Mouse (Mus musculus) midbrain, embryonic 16.5 days (tissue): Measurements from ENCODE around the gene Esrrg. TPM values are rescaled to one million over a fixed set of nuclear protein-coding genes. Genes with fewer than 3 reads are reported as not detected.

ENCODE experiments used
- ATAC-seq: fragments of 200-750 bp; cut with Nextera tagmentation; 2 replicates; pipeline ENCODE4 v1.8.0; 2017; ENCODE audit warnings: moderate TSS enrichment
- H3K27ac ChIP-seq: fragments of 300-500 bp; sonication (generic); 2 replicates; pipeline ENCODE4 v1.5.1; 2014; ENCODE audit warnings: mild to moderate bottlenecking, low read length, mixed read lengths
- H3K27me3 ChIP-seq: fragments of 300-500 bp; sonication (generic); 2 replicates; pipeline ENCODE4 v1.6.1; 2014; ENCODE audit warnings: low read depth, low read length, mixed read lengths; ENCODE audit not compliant: control insufficient read depth, insufficient read depth
- H3K36me3 ChIP-seq: fragments of 300-500 bp; sonication (generic); 2 replicates; pipeline ENCODE4 v1.6.1; 2014; ENCODE audit warnings: mild to moderate bottlenecking, low read length, moderate library complexity, mixed read lengths; ENCODE audit not compliant: control insufficient read depth, insufficient read depth
- H3K4me1 ChIP-seq: fragments of 300-500 bp; sonication (generic); 2 replicates; pipeline ENCODE4 v1.6.1; 2014; ENCODE audit warnings: mild to moderate bottlenecking, low read length, mixed read lengths; ENCODE audit not compliant: control insufficient read depth, insufficient read depth
- H3K4me2 ChIP-seq: fragments of 300-500 bp; sonication (generic); 2 replicates; pipeline ENCODE4 v1.6.1; 2014; ENCODE audit warnings: mild to moderate bottlenecking, low read length, mixed read lengths
- H3K4me3 ChIP-seq: fragments of 300-500 bp; sonication (generic); 2 replicates; pipeline ENCODE4 v1.5.1; 2014; ENCODE audit warnings: low read depth, mild to moderate bottlenecking, low read length, moderate library complexity, mixed read lengths
- H3K9ac ChIP-seq: fragments of 300-500 bp; sonication (generic); 2 replicates; pipeline ENCODE4 v1.6.1; 2014; ENCODE audit warnings: low read depth, low read length, mixed read lengths
- H3K9me3 ChIP-seq: fragments of 300-500 bp; sonication (generic); replicated peaks from 2 replicates; pipeline ENCODE4 v1.6.1; 2014; ENCODE audit warnings: mild to moderate bottlenecking, low read length, mixed read lengths; ENCODE audit not compliant: control insufficient read depth, poor library complexity, severe bottlenecking
- WGBS: fragments of 180-500 bp; shearing (Covaris S2); extraction: QIAGEN DNeasy Blood & Tissue Kit; methylation state at CpG from one replicate; pipeline ENCODE4 v1.1.7; 2014; 5-methylcytosine and 5-hydroxymethylcytosine counted together
- polyA plus RNA-seq: library from polyadenylated mRNA; unstranded; fragments of >200 nt; fragmentation: Nextera tagmentation; extraction: Ambion mirVana; gene quantifications from 2 replicates; pipeline ENCODE4 v1.2.1, GENCODE M21; 2015

Esrrg gene
- polyA plus RNA-seq, 1 experiment from 2014 or later: 24.9 TPM

DNA sequence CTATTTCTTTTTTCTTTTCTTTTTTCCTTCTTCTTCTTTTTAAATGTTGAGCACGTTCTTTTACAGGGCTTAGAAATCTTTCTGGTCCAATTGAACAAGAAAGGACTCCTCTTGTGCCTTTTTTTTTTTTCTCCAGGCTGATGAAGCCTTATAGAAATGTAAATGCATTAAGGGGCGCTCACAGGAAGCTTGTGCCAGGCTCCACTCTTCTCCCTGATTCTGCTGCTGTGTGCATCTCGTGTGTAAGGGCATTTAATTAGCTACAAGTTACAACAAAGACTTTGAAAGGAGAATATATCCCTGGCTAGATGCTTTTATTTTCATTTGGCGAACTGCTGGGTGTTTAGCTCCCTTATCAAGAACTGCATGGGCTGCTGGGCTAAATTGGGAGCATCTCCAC lies 374.6 kb downstream of the Esrrg start:
- ATAC-seq: no peak
- H3K4me3 ChIP-seq: no peak overlapping the region
- H3K4me1 ChIP-seq: peaks cover 10% of the 10 kb centered on the region
- no peaks in the 10 kb centered on the region for H3K9me3 ChIP-seq
- H3K27ac ChIP-seq: no peak overlapping the region
- H3K27me3 ChIP-seq: no peaks in the 10 kb centered on the region
- H3K36me3 ChIP-seq: no peaks in the 10 kb centered on the region
- H3K4me2 ChIP-seq: no peak overlapping the region
- WGBS: 10% methylated on average over 4 of the region's 4 CpGs
- H3K9ac ChIP-seq: no peak overlapping the region

DNA sequence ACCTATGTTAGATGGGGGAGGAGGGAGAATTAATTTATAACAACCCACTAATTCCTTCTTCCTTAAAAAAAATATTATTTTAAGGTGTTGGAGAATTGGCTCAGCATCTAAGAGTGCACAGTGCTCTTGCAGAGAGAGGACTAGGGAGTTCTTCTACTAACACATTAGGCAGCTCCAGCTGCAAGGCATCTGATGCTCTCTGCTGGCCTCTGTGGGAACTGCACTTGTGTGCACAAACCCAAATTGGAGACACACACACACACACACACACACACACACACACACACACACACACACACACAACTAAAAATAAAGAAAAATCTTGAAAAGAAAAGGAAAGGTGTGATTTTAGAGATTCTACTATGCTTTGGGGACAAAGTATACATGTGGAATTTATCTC lies 381.6 kb downstream of the Esrrg start:
- Histone ChIP-seq H3K4me2 (no peak overlapping the region), H3K36me3 (no peaks in the 10 kb centered on the region), H3K9me3 (no peaks in the 10 kb centered on the region), H3K27ac (no peak overlapping the region), H3K4me1 (no peaks in the 10 kb centered on the region), H3K9ac (no peak overlapping the region), H3K27me3 (peaks cover 6% of the 10 kb centered on the region), H3K4me3 (no peak overlapping the region)
- no peak for ATAC-seq

- H3K27ac ChIP-seq: peak overlapping the region; percentile 2; the same call in 1 of the 2 replicates
- 0 out of 2 replicates have a peak, but pooled peaks cover 3% of the 10 kb centered on the region for H3K4me1 ChIP-seq
- peak overlapping the region; percentile 92 for H3K4me2 ChIP-seq
- no peaks in the 10 kb centered on the region for H3K36me3 ChIP-seq
- H3K4me3 ChIP-seq: peak overlapping the region; percentile 47
- ATAC-seq: peak; percentile 96
- WGBS: under 1% methylated on average over 36 of the region's 39 CpGs
- peaks cover 9% of the 10 kb centered on the region for H3K27me3 ChIP-seq
- H3K9ac ChIP-seq: peak overlapping the region; percentile 59
- no peaks in the 10 kb centered on the region for H3K9me3 ChIP-seq
Observed at GRCm38 (mm10) chr1:187997584-187998338, 389.2 kb downstream of the Esrrg start.

DNA sequence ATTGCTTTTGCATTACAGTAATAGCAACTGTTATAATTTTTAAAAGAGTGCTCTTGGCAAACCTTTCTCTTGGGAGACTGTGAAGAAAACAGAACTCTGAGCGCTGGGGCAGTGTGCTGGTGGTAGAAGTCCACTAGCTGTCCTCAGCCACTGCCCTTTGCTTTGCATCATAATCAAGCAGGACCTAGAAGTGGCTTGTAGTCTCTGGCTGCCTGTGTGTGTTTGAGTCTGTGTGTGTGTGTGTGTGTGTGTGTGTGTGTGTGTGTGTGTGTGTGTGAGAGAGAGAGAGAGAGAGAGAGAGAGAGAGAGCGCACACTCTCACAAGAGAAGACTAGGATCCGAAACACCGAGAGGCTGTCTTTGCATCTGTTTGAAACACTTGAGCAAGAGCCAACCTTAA lies 390.5 kb downstream of the Esrrg start:
- H3K27me3 ChIP-seq: peaks cover 7% of the 10 kb centered on the region; the same call in 1 of the 2 replicates
- no peaks in the 10 kb centered on the region for H3K9me3 ChIP-seq
- H3K27ac ChIP-seq: no peak overlapping the region
- WGBS: 53% methylated on average over 4 of the region's 4 CpGs
- no peak for ATAC-seq
- 0 out of 2 replicates have a peak, but pooled peaks cover 3% of the 10 kb centered on the region for H3K4me1 ChIP-seq
- no peaks in the 10 kb centered on the region for H3K36me3 ChIP-seq
- no peak overlapping the region for H3K9ac ChIP-seq
- peak overlapping the region; percentile 19 for H3K4me2 ChIP-seq
- peak overlapping the region; percentile 23; the same call in 1 of the 2 replicates for H3K4me3 ChIP-seq

GRCm38 (mm10) chr1:188000189-188000588 lies 391.6 kb downstream of the Esrrg start:
- no peak for ATAC-seq

DNA sequence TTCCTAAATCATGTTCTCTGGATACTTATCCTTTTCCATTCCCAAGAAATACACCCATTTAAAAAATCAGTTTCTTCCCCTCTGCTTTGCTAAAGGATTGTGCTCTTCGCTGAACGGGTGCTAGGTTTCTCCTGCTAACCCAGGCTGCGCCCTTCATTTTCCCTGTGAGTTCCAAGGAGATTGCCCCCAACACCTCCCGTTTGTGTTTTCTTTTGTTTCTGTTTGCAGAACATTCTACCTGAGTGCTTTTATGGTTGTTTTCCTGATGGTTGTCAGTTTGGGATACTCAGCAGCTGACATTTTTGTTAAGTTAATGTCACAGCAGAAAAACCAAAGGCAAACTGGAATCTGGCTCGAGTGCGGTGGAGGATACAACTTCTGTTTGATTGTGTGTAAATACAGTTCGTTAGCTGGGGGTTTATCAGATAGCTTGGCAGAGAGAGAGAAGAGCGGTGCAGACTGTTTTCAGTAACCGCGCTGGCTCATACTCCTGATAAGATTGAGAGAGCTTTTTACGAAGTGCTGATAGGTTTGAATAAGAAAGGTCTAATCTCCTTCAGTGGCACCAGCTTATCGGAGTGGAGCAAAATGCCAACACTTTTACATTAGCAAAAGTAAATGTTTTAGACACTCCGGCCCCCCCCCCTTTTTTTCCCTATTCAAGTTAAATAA lies 398.4 kb downstream of the Esrrg start:
- WGBS: 69% methylated on average over 13 of the region's 13 CpGs
- ATAC-seq: no peak
- Histone ChIP-seq H3K36me3 (no peaks in the 10 kb centered on the region), H3K9me3 (no peaks in the 10 kb centered on the region), H3K9ac (no peak overlapping the region), H3K4me1 (no peaks in the 10 kb centered on the region), H3K27me3 (0 out of 2 replicates have a peak, but pooled peaks cover 2% of the 10 kb centered on the region), H3K27ac (no peak overlapping the region), H3K4me2 (no peak overlapping the region), H3K4me3 (no peak overlapping the region)

More at GRCm38 (mm10) chr1:188000189-188000588, 391.6 kb downstream of the Esrrg start:
- H3K9ac ChIP-seq: 0 out of 2 replicates have a peak overlapping the region, but pooled peaks have one; percentile 10
- peak overlapping the region; percentile 21 for H3K4me2 ChIP-seq
- peak overlapping the region; percentile 20; the same call in 1 of the 2 replicates for H3K4me3 ChIP-seq
- H3K4me1 ChIP-seq: 0 out of 2 replicates have a peak, but pooled peaks cover 3% of the 10 kb centered on the region
- WGBS: 44% methylated on average over 8 of the region's 8 CpGs
- no peaks in the 10 kb centered on the region for H3K36me3 ChIP-seq
- H3K27ac ChIP-seq: no peak overlapping the region
- no peaks in the 10 kb centered on the region for H3K9me3 ChIP-seq
- H3K27me3 ChIP-seq: 0 out of 2 replicates have a peak, but pooled peaks cover 2% of the 10 kb centered on the region

GRCm38 (mm10) chr1:188008476-188008875 lies 399.9 kb downstream of the Esrrg start:
- no peak overlapping the region for H3K4me2 ChIP-seq
- no peaks in the 10 kb centered on the region for H3K36me3 ChIP-seq
- H3K9ac ChIP-seq: no peak overlapping the region
- H3K27ac ChIP-seq: no peak overlapping the region
- no peak overlapping the region for H3K4me3 ChIP-seq
- no peak for ATAC-seq
- WGBS: 62% methylated on average over 13 of the region's 13 CpGs
- no peaks in the 10 kb centered on the region for H3K4me1 ChIP-seq
- no peaks in the 10 kb centered on the region for H3K27me3 ChIP-seq
- no peaks in the 10 kb centered on the region for H3K9me3 ChIP-seq

DNA sequence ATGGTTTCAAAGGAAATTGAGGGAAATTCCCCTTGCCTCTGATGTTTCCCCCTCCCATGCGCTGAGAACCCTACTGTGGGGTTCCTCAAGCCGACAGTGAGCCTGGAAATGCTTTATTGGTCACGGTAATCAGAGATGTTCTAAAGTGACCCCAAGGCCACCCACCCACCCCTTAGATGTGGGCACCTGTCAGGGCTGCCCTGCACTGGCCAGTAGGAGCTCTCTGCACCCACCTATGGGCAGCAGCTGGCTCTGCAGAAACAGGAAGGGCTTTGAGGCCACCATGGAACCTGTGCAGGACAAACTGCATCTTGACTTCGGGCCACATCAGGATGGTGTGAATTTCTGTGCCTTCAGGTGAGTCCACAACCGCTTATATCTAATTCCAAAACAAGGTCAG lies 401.3 kb downstream of the Esrrg start:
- no peaks in the 10 kb centered on the region for H3K9me3 ChIP-seq
- H3K27ac ChIP-seq: no peak overlapping the region
- ATAC-seq: no peak
- H3K36me3 ChIP-seq: no peaks in the 10 kb centered on the region
- 73% methylated on average over 5 of the region's 5 CpGs for WGBS
- no peaks in the 10 kb centered on the region for H3K27me3 ChIP-seq
- H3K4me1 ChIP-seq: no peaks in the 10 kb centered on the region
- no peak overlapping the region for H3K4me2 ChIP-seq
- H3K4me3 ChIP-seq: no peak overlapping the region
- no peak overlapping the region for H3K9ac ChIP-seq

DNA sequence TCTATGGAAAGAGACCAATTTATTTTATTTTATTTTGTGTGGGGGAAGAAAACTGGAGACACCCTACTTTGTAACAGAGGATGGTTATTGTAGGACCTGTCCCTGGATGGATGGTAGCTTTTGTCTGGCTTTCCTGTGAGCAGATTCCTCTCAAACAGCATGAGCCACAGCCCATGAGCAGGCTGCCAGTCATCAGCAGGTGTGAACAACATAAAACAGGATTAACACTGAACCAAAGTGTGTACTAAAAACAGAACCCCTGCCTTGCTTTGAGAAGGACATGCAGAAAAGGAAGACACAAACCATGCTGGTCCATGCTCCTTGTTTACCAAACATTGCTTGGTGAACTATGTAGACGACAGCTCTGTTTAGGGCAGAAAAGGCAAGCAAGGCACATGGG lies 402.3 kb downstream of the Esrrg start:
- Histone ChIP-seq H3K4me3 (no peak overlapping the region), H3K36me3 (no peaks in the 10 kb centered on the region), H3K9ac (no peak overlapping the region), H3K27ac (no peak overlapping the region), H3K9me3 (no peaks in the 10 kb centered on the region), H3K4me1 (no peaks in the 10 kb centered on the region), H3K4me2 (no peak overlapping the region), H3K27me3 (no peaks in the 10 kb centered on the region)
- 82% methylated on average over 1 of the region's 1 CpGs for WGBS
- no peak for ATAC-seq
